Mouse (Mus musculus): ENCODE measurements around the gene Map3k19.
A peak's percentile ranks its signal among the peaks of the same experiment; 100 is the strongest.

The Map3k19 gene

DNA sequence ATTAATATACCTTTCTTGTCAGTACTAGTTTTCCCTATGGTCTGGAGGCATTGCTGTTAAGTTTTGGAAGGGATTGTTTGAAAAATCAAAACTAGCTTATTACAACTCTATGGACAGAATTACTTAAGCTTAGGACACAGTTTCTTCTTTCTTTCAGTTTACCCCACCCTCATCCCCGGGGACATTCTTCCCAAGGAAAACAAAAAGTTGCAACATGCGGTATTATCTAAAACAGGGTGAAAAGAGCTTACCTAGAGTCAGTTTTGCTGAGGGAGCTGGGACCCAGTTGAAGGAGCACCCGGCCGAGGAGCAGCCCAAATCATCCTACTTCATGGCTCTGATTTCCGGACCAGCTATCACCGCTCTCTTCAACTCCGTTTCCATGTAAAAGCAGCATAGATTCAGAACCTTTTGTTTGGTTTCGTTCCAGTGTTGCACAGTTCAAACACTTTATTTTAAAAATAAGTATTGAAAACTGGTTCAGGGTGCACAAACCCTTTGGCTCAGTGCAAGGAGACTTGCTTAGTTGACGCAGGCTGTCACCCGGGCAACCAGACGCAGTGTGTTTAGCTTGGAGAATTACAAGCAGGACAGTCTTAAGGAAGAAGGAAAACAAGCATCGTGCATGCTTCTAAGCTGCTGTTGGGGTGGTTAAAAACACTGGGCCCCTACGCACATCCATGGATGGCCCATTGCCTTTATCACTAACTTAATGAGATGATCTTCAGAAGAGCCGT, at the start of gene Map3k19:
TSS of gene Map3k19 (minus strand) at position 546 of the 737 bp plus-strand sequence.
- DNase-seq (ENCODE audit: low spot score in 2 of 2), result no peak

DNA sequence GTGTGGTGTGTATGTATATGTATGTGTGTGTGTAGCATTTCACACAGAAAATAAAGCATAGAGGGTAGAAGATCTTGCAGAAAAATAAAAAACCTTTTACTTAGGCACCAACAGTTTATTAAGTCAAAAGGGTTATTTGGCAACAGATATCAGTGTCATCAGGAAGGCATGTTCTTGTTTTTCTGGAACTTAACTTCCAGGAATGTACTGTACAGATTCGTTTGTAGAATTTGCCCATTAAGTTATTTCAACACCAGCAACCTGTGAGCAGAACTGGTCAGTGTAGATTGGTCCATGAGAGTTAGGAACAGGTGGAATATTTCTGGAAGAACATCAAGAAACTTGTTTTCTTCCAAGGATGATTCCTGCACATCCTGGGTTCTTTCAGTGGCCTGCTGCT, 44.6 kb upstream of the Map3k19 start:
- no peak for DNase-seq (ENCODE audit: low spot score in 2 of 2)

DNA sequence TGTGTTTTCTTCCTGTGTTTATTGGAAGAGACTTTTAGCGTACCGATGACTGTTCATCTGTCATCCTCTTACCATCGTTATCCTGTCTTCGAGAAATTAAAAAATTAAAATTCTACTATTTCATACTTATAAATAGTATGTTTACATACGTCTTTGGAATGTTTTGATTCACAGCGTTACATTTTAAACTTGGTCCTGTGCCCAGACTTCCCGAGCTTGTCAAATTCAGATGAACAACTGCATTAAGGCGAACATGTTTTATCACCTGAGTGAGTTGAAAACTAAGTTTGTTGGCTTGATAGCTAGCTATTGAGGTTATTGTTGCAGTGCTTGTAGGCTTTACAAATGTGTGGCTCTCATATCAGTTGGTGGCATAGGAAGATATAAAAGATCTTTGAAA, 14.4 kb upstream of the Map3k19 start:
- DNase-seq (ENCODE audit: low spot score in 2 of 2), result no peak

GRCm38 (mm10) chr1:127868300-127869261, 13.8 kb upstream of the Map3k19 start, which contains the start of gene Rab3gap1:
Gene Rab3gap1, plus strand, starts transcription at chr1:127868773.
- DNase-seq (ENCODE audit: low spot score in 2 of 2), result peak; percentile 87

DNA sequence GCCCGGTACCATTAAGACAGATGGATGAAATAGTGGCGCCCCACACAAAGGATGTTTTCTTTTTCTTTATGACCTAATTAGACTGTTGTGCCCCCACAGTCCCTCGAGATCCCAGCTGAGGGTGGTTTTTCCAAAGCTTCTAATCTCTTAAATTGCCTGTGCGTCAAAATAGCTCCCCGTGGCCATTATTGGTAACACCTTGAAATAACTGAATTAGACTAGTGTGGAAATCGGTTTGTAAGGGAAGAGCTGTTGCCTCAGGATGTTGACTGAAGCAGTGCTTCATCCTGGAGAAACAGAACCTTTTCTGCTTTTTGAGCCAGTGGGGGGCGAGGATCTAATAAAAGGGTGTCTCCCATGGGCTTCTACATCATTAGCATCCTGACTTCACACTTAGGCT, 9.0 kb upstream of the Map3k19 start:
- DNase-seq (ENCODE audit: low spot score in 2 of 2), result no peak

GRCm38 (mm10) chr1:127861900-127862299, 7.1 kb upstream of the Map3k19 start:
- no peak for DNase-seq (ENCODE audit: low spot score in 2 of 2)

GRCm38 (mm10) chr1:127860492-127860891, 5.7 kb upstream of the Map3k19 start:
- DNase-seq (ENCODE audit: low spot score in 2 of 2), result no peak

- no peak for DNase-seq (ENCODE audit: low spot score in 2 of 2)
Observed at GRCm38 (mm10) chr1:127859799-127860400, 5.1 kb upstream of the Map3k19 start.

- peak; percentile 56 to 58 for DNase-seq (ENCODE audit: low spot score in 2 of 2)
Observed at GRCm38 (mm10) chr1:127858945-127859648, 4.3 kb upstream of the Map3k19 start.

- DNase-seq (ENCODE audit: low spot score in 2 of 2), result peak; percentile 19 to 21
Observed at GRCm38 (mm10) chr1:127850075-127850610, 4.7 kb downstream of the Map3k19 start.

DNA sequence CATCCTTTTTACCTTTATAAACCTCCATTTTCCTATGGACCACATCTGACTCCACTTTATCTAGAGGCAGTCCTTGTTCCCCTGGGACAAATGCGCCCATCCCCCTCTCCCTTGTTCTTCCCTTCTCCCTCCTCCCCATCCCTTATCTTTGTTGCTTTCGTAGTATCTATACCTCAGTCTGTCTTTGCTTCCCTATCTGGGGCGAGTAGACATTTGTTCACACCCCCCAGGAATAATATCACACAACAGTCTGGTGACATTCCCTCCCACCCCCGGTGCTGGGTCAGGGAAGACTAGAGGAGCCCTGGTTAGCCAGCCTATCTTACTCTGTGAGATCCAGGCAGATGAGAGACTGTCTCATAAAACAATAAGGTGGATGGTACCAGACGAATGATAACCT, 9.4 kb downstream of the Map3k19 start:
- DNase-seq (ENCODE audit: low spot score in 2 of 2), result no peak

DNA sequence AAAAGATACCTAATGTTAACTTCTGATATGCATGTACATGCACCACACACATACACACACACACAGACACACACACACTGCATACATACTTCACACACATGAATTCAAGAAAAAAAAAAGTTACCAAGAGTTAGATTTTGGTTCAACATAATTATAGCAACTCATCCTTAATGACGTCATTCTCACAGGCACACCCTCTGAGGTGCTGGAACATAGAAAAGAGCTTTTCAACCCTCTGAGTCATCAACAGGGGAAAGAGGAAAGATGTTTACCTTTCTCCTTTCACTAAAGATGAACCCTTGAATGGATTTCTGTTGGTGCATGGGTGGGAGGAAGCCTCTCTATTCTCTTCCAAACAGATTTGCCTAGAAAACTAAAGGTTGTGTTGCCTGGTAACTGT, 16.2 kb downstream of the Map3k19 start:
- no peak for DNase-seq (ENCODE audit: low spot score in 2 of 2)

DNA sequence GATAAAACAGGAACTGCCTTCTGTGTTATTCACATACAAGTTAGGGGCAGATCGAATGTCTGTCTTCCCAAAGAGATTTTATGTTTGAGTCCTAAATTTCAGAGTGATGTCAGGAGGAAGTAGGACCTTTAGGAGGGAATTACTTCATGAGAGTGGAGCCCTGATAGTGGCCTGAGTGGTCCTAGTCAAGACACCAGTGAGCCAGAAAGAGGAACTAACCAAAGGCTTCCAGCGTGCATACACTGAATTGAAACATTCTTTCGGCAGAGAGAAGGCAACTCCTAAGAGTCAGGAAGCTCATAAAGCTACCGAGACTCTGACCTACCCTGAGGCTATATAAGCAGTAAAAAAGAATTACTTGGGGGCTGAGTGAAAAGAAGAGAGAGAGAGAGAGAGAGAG, 18.2 kb downstream of the Map3k19 start:
- no peak for DNase-seq (ENCODE audit: low spot score in 2 of 2)

DNA sequence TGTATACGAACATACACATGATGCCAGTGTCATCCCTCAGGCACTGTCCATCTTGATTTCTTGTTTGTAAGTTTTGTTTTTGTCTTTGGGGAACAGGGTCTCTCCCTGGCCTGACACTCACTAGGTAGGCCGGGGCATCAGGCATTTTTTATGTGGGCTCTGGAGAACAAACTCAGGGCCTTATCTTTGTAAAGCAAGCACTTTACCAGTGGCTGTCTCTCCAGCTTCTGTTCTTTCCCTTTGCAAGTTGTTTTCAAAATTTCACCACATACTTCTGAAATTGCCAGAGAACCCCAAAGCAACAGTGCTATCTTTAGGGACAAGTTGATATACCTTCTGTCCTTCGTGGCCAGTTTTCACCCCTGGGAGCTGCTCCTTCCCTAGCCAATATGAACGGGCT, 20.6 kb downstream of the Map3k19 start:
- DNase-seq (ENCODE audit: low spot score in 2 of 2), result no peak

- DNase-seq (ENCODE audit: low spot score in 2 of 2), result no peak
Observed at GRCm38 (mm10) chr1:127833714-127834113, 21.1 kb downstream of the Map3k19 start.

- peak; percentile 14 to 33 for DNase-seq (ENCODE audit: low spot score in 2 of 2)
Observed at GRCm38 (mm10) chr1:127830215-127830921, 24.5 kb downstream of the Map3k19 start.

DNA sequence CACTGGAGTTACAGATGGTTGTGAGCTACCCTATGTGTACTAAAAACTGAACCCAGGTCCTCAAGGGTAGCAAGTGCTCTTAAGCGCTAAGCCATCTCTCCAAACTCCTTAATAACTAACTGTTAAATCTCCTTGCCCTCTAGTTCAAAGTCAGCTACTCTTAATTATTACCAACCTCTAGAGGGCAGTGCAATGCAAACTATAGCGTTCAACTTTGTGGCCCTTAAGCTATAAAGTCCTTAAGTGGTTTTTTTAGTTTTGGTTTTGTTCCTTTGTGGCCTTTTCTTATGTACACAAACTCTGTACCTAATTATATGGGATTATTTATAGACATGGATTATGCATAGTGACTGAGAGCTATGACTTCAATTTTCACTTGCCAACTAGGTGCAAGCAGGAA, 27.5 kb downstream of the Map3k19 start:
- DNase-seq (ENCODE audit: low spot score in 2 of 2), result peak; percentile 19 to 31

GRCm38 (mm10) chr1:127816381-127816780, 38.5 kb downstream of the Map3k19 start:
- no peak for DNase-seq (ENCODE audit: low spot score in 2 of 2)

GRCm38 (mm10) chr1:127812929-127813328, 41.9 kb downstream of the Map3k19 start:
- DNase-seq (ENCODE audit: low spot score in 2 of 2), result no peak

GRCm38 (mm10) chr1:127808671-127809070, 46.2 kb downstream of the Map3k19 start:
- no peak for DNase-seq (ENCODE audit: low spot score in 2 of 2)

GRCm38 (mm10) chr1:127802916-127803315, 51.9 kb downstream of the Map3k19 start:
- no peak for DNase-seq (ENCODE audit: low spot score in 2 of 2)

Measured in spleen, postnatal 36 days (tissue).